Mouse (Mus musculus): ENCODE measurements around the gene Eipr1. TPM values are rescaled to one million over a fixed set of nuclear protein-coding genes. Genes with fewer than 3 reads are reported as not detected.
"Not testable (repeated sequence)": the region's sequence is repeated elsewhere in the genome, so short reads cannot be mapped to it uniquely, and the experiment has no call there.

The Eipr1 gene
- polyA plus RNA-seq, 1 experiment = 41.1 TPM

- Histone ChIP-seq H3K9me3 (no peaks in the 10 kb centered on the region), H3K36me3 (replicated peaks; ENCODE audit: low read length) (peaks cover 78% of the 10 kb centered on the region), H3K27me3 (replicated peaks) (no peaks in the 10 kb centered on the region), H3K4me1 (peaks cover 26% of the 10 kb centered on the region), H3K4me3 (replicated peaks) (no peak overlapping the region)
- TF ChIP-seq GATA1 (IDR thresholded peaks at IDR 0.05; ENCODE audit: borderline replicate concordance, low read length) (no peak), FLI1 (IDR thresholded peaks at IDR 0.05; ENCODE audit: low read length) (no peak)
Observed at GRCm38 (mm10) chr12:28726204-28726603, 25.4 kb upstream of the Eipr1 start.

- H3K27me3 ChIP-seq (replicated peaks) = no peaks in the 10 kb centered on the region
- peaks cover 27% of the 10 kb centered on the region for H3K4me1 ChIP-seq
- TF ChIP-seq FLI1 (IDR thresholded peaks at IDR 0.05; ENCODE audit: low read length) (no peak), GATA1 (IDR thresholded peaks at IDR 0.05; ENCODE audit: borderline replicate concordance, low read length) (no peak)
- peak overlapping the region; percentile 59 for H3K4me3 ChIP-seq (replicated peaks)
- H3K36me3 ChIP-seq (replicated peaks; ENCODE audit: low read length) = peaks cover 78% of the 10 kb centered on the region
- H3K9me3 ChIP-seq = no peaks in the 10 kb centered on the region
Observed at GRCm38 (mm10) chr12:28727061-28727460, 24.5 kb upstream of the Eipr1 start.

- H3K4me1 ChIP-seq = peaks cover 12% of the 10 kb centered on the region
- peaks cover 6% of the 10 kb centered on the region for H3K9me3 ChIP-seq
- H3K27me3 ChIP-seq (replicated peaks) = no peaks in the 10 kb centered on the region
- H3K36me3 ChIP-seq (replicated peaks; ENCODE audit: low read length) = peaks cover 81% of the 10 kb centered on the region
- no peak overlapping the region for H3K4me3 ChIP-seq (replicated peaks)
- TF ChIP-seq GATA1 (IDR thresholded peaks at IDR 0.05; ENCODE audit: borderline replicate concordance, low read length) (no peak), FLI1 (IDR thresholded peaks at IDR 0.05; ENCODE audit: low read length) (no peak)
Observed at GRCm38 (mm10) chr12:28732631-28733030, 19.0 kb upstream of the Eipr1 start.

- H3K9me3 ChIP-seq; H3K27me3 ChIP-seq (replicated peaks); H3K4me3 ChIP-seq (replicated peaks): not testable (repeated sequence)
- Histone ChIP-seq H3K36me3 (replicated peaks; ENCODE audit: low read length) (peaks cover 82% of the 10 kb centered on the region), H3K4me1 (peaks cover 20% of the 10 kb centered on the region)
Observed at GRCm38 (mm10) chr12:28733520-28734245, 17.9 kb upstream of the Eipr1 start.

- H3K4me3 ChIP-seq (replicated peaks) = no peak overlapping the region
- no peaks in the 10 kb centered on the region for H3K27me3 ChIP-seq (replicated peaks)
- peaks cover 6% of the 10 kb centered on the region for H3K9me3 ChIP-seq
- peaks cover 82% of the 10 kb centered on the region for H3K36me3 ChIP-seq (replicated peaks; ENCODE audit: low read length)
- no peak for TF ChIP-seq GATA1 (IDR thresholded peaks at IDR 0.05; ENCODE audit: borderline replicate concordance, low read length)
- TF ChIP-seq FLI1 (IDR thresholded peaks at IDR 0.05; ENCODE audit: low read length) = no peak
- H3K4me1 ChIP-seq = peaks cover 21% of the 10 kb centered on the region
Observed at GRCm38 (mm10) chr12:28734271-28734670, 17.3 kb upstream of the Eipr1 start.

GRCm38 (mm10) chr12:28735293-28735692 lies 16.3 kb upstream of the Eipr1 start:
- TF ChIP-seq FLI1 (IDR thresholded peaks at IDR 0.05; ENCODE audit: low read length) (no peak), GATA1 (IDR thresholded peaks at IDR 0.05; ENCODE audit: borderline replicate concordance, low read length) (no peak)
- peaks cover 6% of the 10 kb centered on the region for H3K9me3 ChIP-seq
- H3K27me3 ChIP-seq (replicated peaks) = no peaks in the 10 kb centered on the region
- peaks cover 29% of the 10 kb centered on the region for H3K4me1 ChIP-seq
- no peak overlapping the region for H3K4me3 ChIP-seq (replicated peaks)
- peaks cover 84% of the 10 kb centered on the region for H3K36me3 ChIP-seq (replicated peaks; ENCODE audit: low read length)

- H3K4me3 ChIP-seq (replicated peaks) = no peak overlapping the region
- no peaks in the 10 kb centered on the region for H3K27me3 ChIP-seq (replicated peaks)
- peaks cover 86% of the 10 kb centered on the region for H3K36me3 ChIP-seq (replicated peaks; ENCODE audit: low read length)
- peaks cover 3% of the 10 kb centered on the region; the same call in 1 of the 2 replicates for H3K9me3 ChIP-seq
- peaks cover 66% of the 10 kb centered on the region for H3K4me1 ChIP-seq
- no peak for TF ChIP-seq FLI1 (IDR thresholded peaks at IDR 0.05; ENCODE audit: low read length)
- no peak for TF ChIP-seq GATA1 (IDR thresholded peaks at IDR 0.05; ENCODE audit: borderline replicate concordance, low read length)
Observed at GRCm38 (mm10) chr12:28743328-28743727, 8.3 kb upstream of the Eipr1 start.

- H3K9me3 ChIP-seq = no peaks in the 10 kb centered on the region
- TF ChIP-seq FLI1 (IDR thresholded peaks at IDR 0.05; ENCODE audit: low read length) (no peak; the same call in 1 of the 2 replicates), GATA1 (IDR thresholded peaks at IDR 0.05; ENCODE audit: borderline replicate concordance, low read length) (no peak)
- no peaks in the 10 kb centered on the region for H3K27me3 ChIP-seq (replicated peaks)
- peaks cover 70% of the 10 kb centered on the region for H3K4me1 ChIP-seq
- peaks cover 47% of the 10 kb centered on the region for H3K36me3 ChIP-seq (replicated peaks; ENCODE audit: low read length)
- peak within 1 kb of the TSS; percentile 99 for H3K4me3 ChIP-seq (replicated peaks)
Observed at GRCm38 (mm10) chr12:28750021-28750633, 1.5 kb upstream of the Eipr1 start, which contains the start of gene Trappc12. Gene Trappc12, minus strand, starts transcription at chr12:28750472.

GRCm38 (mm10) chr12:28750876-28751275 lies 727 bp upstream of the Eipr1 start:
- Histone ChIP-seq H3K36me3 (replicated peaks; ENCODE audit: low read length) (peaks cover 39% of the 10 kb centered on the region), H3K4me3 (replicated peaks) (peak overlapping the region; percentile 99), H3K27me3 (replicated peaks) (no peaks in the 10 kb centered on the region), H3K9me3 (no peaks in the 10 kb centered on the region), H3K4me1 (peaks cover 69% of the 10 kb centered on the region)
- TF ChIP-seq FLI1 (IDR thresholded peaks at IDR 0.05; ENCODE audit: low read length) (no peak), GATA1 (IDR thresholded peaks at IDR 0.05; ENCODE audit: borderline replicate concordance, low read length) (no peak)

GRCm38 (mm10) chr12:28756019-28756418 lies 4.4 kb downstream of the Eipr1 start:
- Histone ChIP-seq H3K9me3 (no peaks in the 10 kb centered on the region), H3K4me1 (peaks cover 59% of the 10 kb centered on the region), H3K4me3 (replicated peaks) (no peak overlapping the region), H3K27me3 (replicated peaks) (no peaks in the 10 kb centered on the region), H3K36me3 (replicated peaks; ENCODE audit: low read length) (peaks cover 34% of the 10 kb centered on the region)
- no peak for TF ChIP-seq FLI1 (IDR thresholded peaks at IDR 0.05; ENCODE audit: low read length)
- no peak for TF ChIP-seq GATA1 (IDR thresholded peaks at IDR 0.05; ENCODE audit: borderline replicate concordance, low read length)

Measured in megakaryocyte, embryonic 14.5 days (primary cell).